Mouse (Mus musculus) lung, postnatal 0 days (tissue): Measurements from ENCODE around the gene Fyttd1.

Source experiments
- CTCF ChIP-seq: IDR thresholded peaks from 2 replicates; pipeline ENCODE4 v1.5.1; 2016; ENCODE audit warnings: antibody characterized with exemption, mild to moderate bottlenecking
- EP300 ChIP-seq: IDR thresholded peaks from 2 replicates; pipeline ENCODE4 v1.6.1; 2016; ENCODE audit warnings: antibody characterized with exemption, mild to moderate bottlenecking, control low read depth

DNA sequence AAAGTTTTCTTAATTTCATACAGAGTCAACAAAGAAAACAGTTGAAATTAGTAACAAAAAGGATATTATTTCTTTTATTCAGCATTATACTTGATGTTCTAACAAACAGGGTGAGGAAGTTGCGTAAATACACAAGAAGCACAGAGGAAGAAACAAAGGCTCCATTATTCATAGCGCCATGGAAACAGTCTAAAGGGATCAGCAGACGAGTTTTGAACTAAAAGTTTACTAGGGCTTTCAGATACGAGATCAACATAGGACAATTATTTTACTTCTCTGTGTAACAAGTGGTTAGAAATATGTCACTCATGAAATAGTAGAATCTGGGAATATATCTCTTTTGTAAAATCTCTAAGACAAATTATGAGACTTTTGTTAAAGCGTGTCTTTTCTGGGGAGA lies 68.1 kb downstream of the Fyttd1 start:
- TF ChIP-seq CTCF (no peak), EP300 (no peak)
